Mouse (Mus musculus) embryonic facial prominence, embryonic 15.5 days (tissue): ENCODE measurements at regions not wholly inside any gene's neighbourhood (a gene's known extent, or its start where the extent isn't known, plus 50 kb on each side); places are given as distances from the start of the nearest gene placed in this dataset.

Experiments used
- ATAC-seq: fragments of 200-750 bp; cut with Nextera tagmentation; 2 replicates; pipeline ENCODE4 v1.8.0; 2017; ENCODE audit warnings: low read depth, moderate TSS enrichment; ENCODE audit not compliant: insufficient number of reproducible peaks, low FRiP score, low TSS enrichment
- H3K27ac ChIP-seq: fragments of 300-500 bp; sonication (generic); replicated peaks from 2 replicates; pipeline ENCODE4 v1.5.1; 2015; ENCODE audit warnings: mild to moderate bottlenecking, inconsistent platforms
- H3K27me3 ChIP-seq: fragments of 300-500 bp; sonication (generic); 2 replicates; pipeline ENCODE4 v1.6.1; 2015; ENCODE audit warnings: inconsistent platforms
- H3K36me3 ChIP-seq: fragments of 300-500 bp; sonication (generic); 2 replicates; pipeline ENCODE4 v1.6.1; 2015; ENCODE audit warnings: mild to moderate bottlenecking, inconsistent platforms
- H3K4me1 ChIP-seq: fragments of 300-500 bp; sonication (generic); 2 replicates; pipeline ENCODE4 v1.6.1; 2015; ENCODE audit warnings: inconsistent platforms
- H3K4me2 ChIP-seq: fragments of 300-500 bp; sonication (generic); replicated peaks from 2 replicates; pipeline ENCODE4 v1.6.1; 2015; ENCODE audit warnings: mild to moderate bottlenecking, inconsistent platforms
- H3K4me3 ChIP-seq: fragments of 300-500 bp; sonication (generic); replicated peaks from 2 replicates; pipeline ENCODE4 v1.5.1; 2015; ENCODE audit warnings: mild to moderate bottlenecking, inconsistent platforms
- H3K9ac ChIP-seq: fragments of 300-500 bp; sonication (generic); 2 replicates; pipeline ENCODE4 v1.6.1; 2015; ENCODE audit warnings: inconsistent platforms
- H3K9me3 ChIP-seq: fragments of 300-500 bp; sonication (generic); replicated peaks from 2 replicates; pipeline ENCODE4 v1.6.1; 2016; ENCODE audit warnings: inconsistent platforms
- WGBS: fragments of 180-500 bp; shearing (Covaris S2); methylation state at CpG from one replicate; pipeline ENCODE4 v1.1.7; 2015; 5-methylcytosine and 5-hydroxymethylcytosine counted together

- Histone ChIP-seq H3K4me1 (peaks cover 13% of the 10 kb centered on the region; the same call in 1 of the 2 replicates), H3K36me3 (no peaks in the 10 kb centered on the region), H3K27me3 (no peaks in the 10 kb centered on the region), H3K27ac (no peak overlapping the region), H3K4me2 (no peak overlapping the region), H3K4me3 (no peak overlapping the region), H3K9me3 (no peaks in the 10 kb centered on the region), H3K9ac (no peak overlapping the region)
- no peak for ATAC-seq
- 84% methylated on average over 5 of the region's 5 CpGs for WGBS
These were observed 123.1 kb upstream of the Cdkn3 start for GRCm38 (mm10) chr14:46637240-46637639.

- peaks cover 13% of the 10 kb centered on the region; the same call in 1 of the 2 replicates for H3K4me1 ChIP-seq
- no peak for ATAC-seq
- H3K9ac ChIP-seq, result no peak overlapping the region
- H3K27ac ChIP-seq, result no peak overlapping the region
- H3K4me2 ChIP-seq, result no peak overlapping the region
- H3K27me3 ChIP-seq, result no peaks in the 10 kb centered on the region
- H3K9me3 ChIP-seq, result no peaks in the 10 kb centered on the region
- WGBS, result 64% methylated on average over 6 of the region's 6 CpGs
- H3K36me3 ChIP-seq, result no peaks in the 10 kb centered on the region
- no peak overlapping the region for H3K4me3 ChIP-seq
These were observed 124.0 kb upstream of the Cdkn3 start for GRCm38 (mm10) chr14:46636364-46636763.

DNA sequence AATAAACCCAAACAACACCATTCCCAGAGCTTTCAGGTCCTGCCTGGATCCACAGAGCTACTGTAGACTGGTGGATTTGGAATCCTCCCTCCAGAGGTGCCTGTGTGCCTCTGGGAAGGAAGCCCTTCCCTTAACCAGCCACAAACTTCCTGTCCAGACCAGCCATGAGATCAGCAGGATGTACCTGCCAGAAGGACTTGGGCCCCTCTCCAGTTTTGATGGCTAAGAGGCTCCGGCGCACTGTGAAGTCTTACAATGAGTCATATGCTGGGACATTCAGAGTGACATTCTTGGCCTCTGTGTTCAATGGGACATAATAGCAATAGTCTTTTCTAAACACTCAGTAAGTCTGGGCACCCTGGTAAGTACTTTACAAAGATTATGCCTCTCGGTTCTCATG, 125.0 kb upstream of the Cdkn3 start:
- no peak overlapping the region for H3K4me3 ChIP-seq
- H3K4me2 ChIP-seq, result no peak overlapping the region
- peaks cover 13% of the 10 kb centered on the region; the same call in 1 of the 2 replicates for H3K4me1 ChIP-seq
- H3K9me3 ChIP-seq, result no peaks in the 10 kb centered on the region
- no peaks in the 10 kb centered on the region for H3K27me3 ChIP-seq
- 79% methylated on average over 3 of the region's 3 CpGs for WGBS
- no peak for ATAC-seq
- no peak overlapping the region for H3K9ac ChIP-seq
- H3K27ac ChIP-seq, result no peak overlapping the region
- no peaks in the 10 kb centered on the region for H3K36me3 ChIP-seq

DNA sequence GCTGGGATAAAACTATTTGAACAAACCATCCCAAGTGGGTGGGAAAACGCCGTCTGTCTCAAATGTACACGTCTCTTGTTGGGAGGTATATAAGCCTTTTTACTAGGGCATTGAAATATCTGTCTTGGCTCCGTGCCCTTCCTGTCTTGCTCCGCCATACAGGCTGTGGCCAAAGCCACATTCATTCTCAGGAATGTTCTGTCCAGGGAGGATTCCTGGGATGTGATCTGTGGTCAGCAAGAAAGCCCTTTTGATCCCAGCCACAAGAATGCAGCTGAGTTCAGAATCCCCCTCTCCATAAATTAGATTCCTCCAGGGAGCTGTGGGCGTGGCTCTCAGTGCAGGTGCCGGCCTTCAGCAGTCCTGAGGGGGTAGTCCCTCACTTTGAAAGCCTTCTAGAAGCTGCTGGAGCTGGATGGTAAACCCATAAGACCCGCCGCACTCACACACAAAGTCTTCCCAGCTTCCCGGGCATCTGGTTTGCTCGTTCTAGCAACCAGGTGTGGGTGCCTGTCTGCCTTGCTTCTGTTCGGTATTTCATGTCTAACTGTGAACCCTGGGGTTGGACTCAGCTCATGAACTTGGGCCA, 125.6 kb upstream of the Cdkn3 start:
- Histone ChIP-seq H3K4me1 (peaks cover 13% of the 10 kb centered on the region; the same call in 1 of the 2 replicates), H3K27me3 (no peaks in the 10 kb centered on the region), H3K4me3 (no peak overlapping the region), H3K9ac (no peak overlapping the region), H3K36me3 (no peaks in the 10 kb centered on the region), H3K4me2 (no peak overlapping the region), H3K9me3 (no peaks in the 10 kb centered on the region), H3K27ac (no peak overlapping the region)
- ATAC-seq, result no peak
- WGBS, result 51% methylated on average over 12 of the region's 12 CpGs

DNA sequence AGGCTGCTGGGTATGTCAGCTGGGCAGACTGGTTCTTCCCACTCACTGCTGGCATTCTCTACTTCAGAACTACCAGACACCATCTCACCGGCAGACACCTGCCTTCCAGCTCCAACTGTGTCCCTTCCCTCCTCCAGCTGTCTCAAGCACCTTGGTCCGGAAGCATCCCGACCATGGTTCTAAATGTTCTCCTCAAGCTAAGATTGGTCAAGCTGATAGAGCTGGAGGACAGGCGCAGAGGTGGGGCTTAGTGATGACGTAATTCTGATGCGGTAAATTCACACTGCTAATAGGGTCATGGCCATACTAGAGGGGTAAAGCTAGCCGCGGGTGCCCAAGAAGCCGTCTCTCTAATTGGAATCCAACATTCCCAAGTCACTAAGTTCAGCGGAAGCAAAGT, 126.1 kb upstream of the Cdkn3 start:
- Histone ChIP-seq H3K27me3 (no peaks in the 10 kb centered on the region), H3K4me2 (no peak overlapping the region), H3K27ac (no peak overlapping the region), H3K4me3 (no peak overlapping the region), H3K9ac (no peak overlapping the region), H3K4me1 (peaks cover 13% of the 10 kb centered on the region; the same call in 1 of the 2 replicates), H3K9me3 (no peaks in the 10 kb centered on the region), H3K36me3 (no peaks in the 10 kb centered on the region)
- WGBS, result 80% methylated on average over 10 of the region's 10 CpGs
- no peak for ATAC-seq

GRCm38 (mm10) chr14:46627690-46628089, 132.7 kb upstream of the Cdkn3 start:
- Histone ChIP-seq H3K4me1 (0 out of 2 replicates have a peak, but pooled peaks cover 2% of the 10 kb centered on the region), H3K36me3 (no peaks in the 10 kb centered on the region), H3K27ac (no peak overlapping the region), H3K4me3 (no peak overlapping the region), H3K9ac (no peak overlapping the region), H3K27me3 (no peaks in the 10 kb centered on the region), H3K4me2 (no peak overlapping the region), H3K9me3 (no peaks in the 10 kb centered on the region)
- WGBS, result 86% methylated on average over 5 of the region's 5 CpGs
- ATAC-seq, result no peak

DNA sequence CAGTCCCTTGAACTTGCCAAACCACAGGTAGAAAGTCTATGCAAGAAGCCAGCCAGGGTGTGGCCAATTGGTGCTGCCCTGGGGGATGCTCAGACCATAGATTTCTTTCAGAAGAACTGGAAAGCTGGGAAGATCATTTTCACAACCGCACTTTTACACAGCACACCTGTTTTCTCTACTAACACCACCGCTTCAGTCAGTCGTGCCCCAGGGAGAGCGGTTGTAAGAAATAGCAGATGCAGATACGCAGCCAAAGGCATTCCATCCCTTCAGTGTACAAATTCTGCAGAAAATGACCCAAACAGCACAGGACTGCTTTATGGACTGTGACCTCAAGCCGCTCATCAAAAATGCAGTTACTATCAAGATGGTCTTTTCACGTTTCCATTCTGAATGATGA, 134.6 kb upstream of the Cdkn3 start:
- no peak overlapping the region for H3K27ac ChIP-seq
- no peak overlapping the region for H3K9ac ChIP-seq
- H3K4me1 ChIP-seq, result 0 out of 2 replicates have a peak, but pooled peaks cover 2% of the 10 kb centered on the region
- ATAC-seq, result no peak
- H3K4me3 ChIP-seq, result no peak overlapping the region
- no peaks in the 10 kb centered on the region for H3K27me3 ChIP-seq
- no peaks in the 10 kb centered on the region for H3K36me3 ChIP-seq
- no peak overlapping the region for H3K4me2 ChIP-seq
- WGBS, result 56% methylated on average over 7 of the region's 7 CpGs
- no peaks in the 10 kb centered on the region for H3K9me3 ChIP-seq

DNA sequence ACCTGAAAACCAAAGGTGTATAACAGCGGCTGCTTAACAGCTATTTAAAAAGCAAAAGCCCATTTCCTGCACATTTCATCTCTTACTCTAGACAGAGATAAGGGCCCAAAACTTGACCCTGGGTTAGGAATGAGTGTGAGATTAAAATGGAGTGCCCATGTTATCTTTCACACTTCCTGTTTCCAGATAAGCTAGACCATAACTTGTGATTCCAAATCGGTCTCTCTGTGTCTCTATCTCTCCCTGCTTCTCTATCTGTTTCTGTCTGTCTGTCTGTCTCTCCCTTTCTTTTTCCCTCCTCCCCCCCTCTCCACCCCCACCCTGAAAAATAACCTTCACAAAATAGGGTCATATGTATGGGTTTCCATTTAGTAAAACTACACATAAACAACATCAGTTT, 136.7 kb upstream of the Cdkn3 start:
- H3K27ac ChIP-seq, result no peak overlapping the region
- no peaks in the 10 kb centered on the region for H3K36me3 ChIP-seq
- no peak overlapping the region for H3K4me3 ChIP-seq
- no peaks in the 10 kb centered on the region for H3K27me3 ChIP-seq
- no peak overlapping the region for H3K9ac ChIP-seq
- WGBS, result 87% methylated on average over 2 of the region's 2 CpGs
- no peak for ATAC-seq
- 0 out of 2 replicates have a peak, but pooled peaks cover 2% of the 10 kb centered on the region for H3K4me1 ChIP-seq
- no peaks in the 10 kb centered on the region for H3K9me3 ChIP-seq
- H3K4me2 ChIP-seq, result no peak overlapping the region

DNA sequence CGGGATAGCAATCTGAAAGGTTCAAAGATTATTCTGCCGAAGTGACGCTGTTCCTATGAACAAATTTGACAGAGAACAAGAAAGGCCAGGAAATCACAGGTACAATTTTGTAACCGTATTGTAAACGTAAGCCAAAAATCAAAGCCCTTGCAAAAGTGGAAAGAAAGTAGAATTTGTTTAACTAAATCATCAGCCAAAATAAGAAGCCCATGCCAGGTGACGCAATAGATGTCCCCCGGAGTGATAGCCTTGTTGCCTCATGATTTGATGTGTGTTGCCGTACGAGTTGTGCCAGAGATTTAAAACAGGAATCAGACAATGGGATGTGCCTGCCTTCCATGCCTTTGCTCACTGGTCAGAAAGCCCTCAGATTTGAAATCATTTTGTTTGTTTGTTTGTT, 144.3 kb upstream of the Cdkn3 start:
- H3K27me3 ChIP-seq, result no peaks in the 10 kb centered on the region
- H3K9ac ChIP-seq, result no peak overlapping the region
- H3K9me3 ChIP-seq, result no peaks in the 10 kb centered on the region
- H3K4me1 ChIP-seq, result peaks cover 3% of the 10 kb centered on the region; the same call in 1 of the 2 replicates
- no peak overlapping the region for H3K27ac ChIP-seq
- ATAC-seq, result no peak
- H3K4me2 ChIP-seq, result no peak overlapping the region
- 71% methylated on average over 9 of the region's 9 CpGs for WGBS
- H3K36me3 ChIP-seq, result no peaks in the 10 kb centered on the region
- no peak overlapping the region for H3K4me3 ChIP-seq

GRCm38 (mm10) chr14:46614936-46615335, 145.4 kb upstream of the Cdkn3 start:
- Histone ChIP-seq H3K4me2 (no peak overlapping the region), H3K27me3 (no peaks in the 10 kb centered on the region), H3K4me3 (no peak overlapping the region), H3K9ac (no peak overlapping the region), H3K36me3 (no peaks in the 10 kb centered on the region), H3K9me3 (no peaks in the 10 kb centered on the region), H3K27ac (no peak overlapping the region), H3K4me1 (peaks cover 3% of the 10 kb centered on the region; the same call in 1 of the 2 replicates)
- ATAC-seq, result no peak
- WGBS, result 82% methylated on average over 4 of the region's 4 CpGs

GRCm38 (mm10) chr14:46613748-46614147, 146.6 kb upstream of the Cdkn3 start:
- Histone ChIP-seq H3K27ac (no peak overlapping the region), H3K36me3 (no peaks in the 10 kb centered on the region), H3K27me3 (no peaks in the 10 kb centered on the region), H3K4me2 (no peak overlapping the region), H3K4me1 (peaks cover 3% of the 10 kb centered on the region; the same call in 1 of the 2 replicates), H3K9me3 (no peaks in the 10 kb centered on the region), H3K9ac (no peak overlapping the region), H3K4me3 (no peak overlapping the region)
- ATAC-seq, result no peak
- 48% methylated on average over 4 of the region's 4 CpGs for WGBS

DNA sequence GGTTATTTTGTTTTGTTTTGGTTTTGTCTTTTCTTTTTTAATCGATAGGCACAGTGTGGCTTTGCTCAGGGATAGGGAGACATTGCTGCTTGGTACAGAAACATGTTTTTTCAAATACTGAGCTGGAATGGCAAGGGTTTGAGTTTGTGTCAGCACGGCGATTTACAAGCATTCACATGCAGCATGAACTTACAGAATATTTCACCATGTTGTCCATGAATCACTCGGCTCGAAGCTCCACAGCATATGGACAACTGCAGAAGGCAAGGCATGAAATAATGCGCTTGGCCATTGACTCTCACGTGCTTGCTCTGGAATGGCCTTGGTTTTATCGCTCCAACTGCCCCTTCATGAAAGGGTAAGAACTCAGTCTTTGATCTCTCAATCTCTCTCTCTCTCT, 147.1 kb upstream of the Cdkn3 start:
- Histone ChIP-seq H3K4me1 (peaks cover 3% of the 10 kb centered on the region; the same call in 1 of the 2 replicates), H3K27me3 (no peaks in the 10 kb centered on the region), H3K27ac (no peak overlapping the region), H3K9ac (no peak overlapping the region), H3K4me2 (no peak overlapping the region), H3K36me3 (no peaks in the 10 kb centered on the region), H3K9me3 (no peaks in the 10 kb centered on the region), H3K4me3 (no peak overlapping the region)
- no peak for ATAC-seq
- 67% methylated on average over 8 of the region's 8 CpGs for WGBS
